Mouse (Mus musculus) heart, embryonic 15.5 days (tissue): ENCODE data around the gene Hey2. TPM values are rescaled to one million over a fixed set of nuclear protein-coding genes. Genes with fewer than 3 reads are reported as not detected.

ENCODE experiments used
- ATAC-seq: fragments of 200-750 bp; cut with Nextera tagmentation; replicated peaks from 2 replicates; pipeline ENCODE4 v1.8.0; 2017; ENCODE audit warnings: low read depth, moderate TSS enrichment; ENCODE audit not compliant: insufficient number of reproducible peaks, insufficient read depth, low FRiP score
- H3K27ac ChIP-seq: fragments of 300-500 bp; sonication (generic); 2 replicates; pipeline ENCODE4 v1.5.1; 2015; ENCODE audit warnings: mild to moderate bottlenecking, inconsistent platforms
- H3K27me3 ChIP-seq: fragments of 300-500 bp; sonication (generic); 2 replicates; pipeline ENCODE4 v1.6.1; 2015; ENCODE audit warnings: inconsistent platforms
- H3K36me3 ChIP-seq: fragments of 300-500 bp; sonication (generic); 2 replicates; pipeline ENCODE4 v1.6.1; 2015; ENCODE audit warnings: mild to moderate bottlenecking, inconsistent platforms
- H3K4me1 ChIP-seq: fragments of 300-500 bp; sonication (generic); replicated peaks from 2 replicates; pipeline ENCODE4 v1.6.1; 2015; ENCODE audit warnings: inconsistent platforms
- H3K4me2 ChIP-seq: fragments of 300-500 bp; sonication (generic); 2 replicates; pipeline ENCODE4 v1.6.1; 2015; ENCODE audit warnings: inconsistent platforms, mild to moderate bottlenecking, moderate library complexity
- H3K4me3 ChIP-seq: fragments of 300-500 bp; sonication (generic); 2 replicates; pipeline ENCODE4 v1.5.1; 2015; ENCODE audit warnings: mild to moderate bottlenecking, inconsistent platforms
- H3K9ac ChIP-seq: fragments of 300-500 bp; sonication (generic); 2 replicates; pipeline ENCODE4 v1.6.1; 2015; ENCODE audit warnings: mild to moderate bottlenecking, inconsistent platforms
- H3K9me3 ChIP-seq: fragments of 300-500 bp; sonication (generic); replicated peaks from 2 replicates; pipeline ENCODE4 v1.6.1; 2016; ENCODE audit warnings: inconsistent platforms
- WGBS: fragments of 180-500 bp; shearing (Covaris S2); methylation state at CpG from one replicate; pipeline ENCODE4 v1.1.7; 2015; ENCODE audit warnings: mixed read lengths; 5-methylcytosine and 5-hydroxymethylcytosine counted together
- polyA plus RNA-seq: library from polyadenylated mRNA; unstranded; fragments of >200 nt; fragmentation: Nextera tagmentation; extraction: Ambion mirVana; gene quantifications from 2 replicates; pipeline ENCODE4 v1.2.1, GENCODE M21; 2015

Hey2 gene
- 39.9 and 50.1 TPM in 2 replicates for polyA plus RNA-seq

GRCm38 (mm10) chr10:30842643-30843437, at the start of gene Hey2:
Hey2 (minus strand) TSS chr10:30842801.
- H3K4me2 ChIP-seq = peak within 1 kb of the TSS; percentile 87
- H3K36me3 ChIP-seq = no peaks in the 10 kb centered on the region
- no peaks in the 10 kb centered on the region for H3K9me3 ChIP-seq
- peak within 1 kb of the TSS; percentile 77 for H3K9ac ChIP-seq
- H3K27me3 ChIP-seq = peaks cover 7% of the 10 kb centered on the region; the same call in 1 of the 2 replicates
- ATAC-seq = peak; percentile 96
- peak within 1 kb of the TSS; percentile 92 for H3K27ac ChIP-seq
- whole genome bisulfite sequencing = under 1% methylated on average over 65 of the region's 70 CpGs
- peaks cover 18% of the 10 kb centered on the region for H3K4me1 ChIP-seq
- peak within 1 kb of the TSS; percentile 75 for H3K4me3 ChIP-seq

- Histone ChIP-seq H3K27ac (no peak overlapping the region), H3K4me3 (no peak overlapping the region), H3K9ac (no peak overlapping the region), H3K27me3 (no peaks in the 10 kb centered on the region), H3K9me3 (no peaks in the 10 kb centered on the region), H3K4me1 (peaks cover 7% of the 10 kb centered on the region), H3K4me2 (no peak overlapping the region), H3K36me3 (no peaks in the 10 kb centered on the region)
- 41% methylated on average over 4 of the region's 4 CpGs for WGBS
- ATAC-seq = no peak
Measured at GRCm38 (mm10) chr10:30883085-30883760, 40.6 kb upstream of the Hey2 start.

- ATAC-seq = no peak
- Histone ChIP-seq H3K9ac (no peak overlapping the region), H3K4me2 (no peak overlapping the region), H3K9me3 (no peaks in the 10 kb centered on the region), H3K4me3 (no peak overlapping the region), H3K27ac (no peak overlapping the region), H3K27me3 (no peaks in the 10 kb centered on the region), H3K4me1 (peaks cover 7% of the 10 kb centered on the region), H3K36me3 (no peaks in the 10 kb centered on the region)
- 89% methylated on average over 10 of the region's 10 CpGs for WGBS
Measured at GRCm38 (mm10) chr10:30881109-30881508, 38.5 kb upstream of the Hey2 start.

- Histone ChIP-seq H3K27ac (peak overlapping the region; percentile 92), H3K27me3 (peaks cover 7% of the 10 kb centered on the region; the same call in 1 of the 2 replicates), H3K9ac (no peak overlapping the region), H3K4me3 (peak overlapping the region; percentile 2; the same call in 1 of the 2 replicates), H3K36me3 (no peaks in the 10 kb centered on the region), H3K4me2 (peak overlapping the region; percentile 87), H3K9me3 (no peaks in the 10 kb centered on the region), H3K4me1 (peaks cover 16% of the 10 kb centered on the region)
- ATAC-seq = no peak
- WGBS = 33% methylated on average over 13 of the region's 13 CpGs
Measured at GRCm38 (mm10) chr10:30845101-30845825, 2.7 kb upstream of the Hey2 start.

- Histone ChIP-seq H3K4me2 (peak overlapping the region; percentile 87), H3K36me3 (no peaks in the 10 kb centered on the region), H3K27ac (peak overlapping the region; percentile 92), H3K9ac (peak overlapping the region; percentile 52), H3K9me3 (no peaks in the 10 kb centered on the region), H3K4me3 (peak overlapping the region; percentile 75), H3K4me1 (peaks cover 16% of the 10 kb centered on the region), H3K27me3 (peaks cover 7% of the 10 kb centered on the region; the same call in 1 of the 2 replicates)
- no peak; the same call in 1 of the 2 replicates for ATAC-seq
- WGBS = 8% methylated on average over 30 of the region's 30 CpGs
Measured at GRCm38 (mm10) chr10:30844191-30845010, 1.8 kb upstream of the Hey2 start.

GRCm38 (mm10) chr10:30843438-30844190, 1.0 kb upstream of the Hey2 start:
- Histone ChIP-seq H3K9me3 (no peaks in the 10 kb centered on the region), H3K4me1 (peaks cover 16% of the 10 kb centered on the region), H3K9ac (peak overlapping the region; percentile 52), H3K27ac (peak overlapping the region; percentile 92), H3K36me3 (no peaks in the 10 kb centered on the region), H3K4me2 (peak overlapping the region; percentile 87), H3K4me3 (peak overlapping the region; percentile 75), H3K27me3 (peaks cover 7% of the 10 kb centered on the region; the same call in 1 of the 2 replicates)
- WGBS = 1% methylated on average over 21 of the region's 21 CpGs
- ATAC-seq = no peak

GRCm38 (mm10) chr10:30842228-30842627, 373 bp downstream of the Hey2 start:
- H3K9me3 ChIP-seq = no peaks in the 10 kb centered on the region
- peak overlapping the region; percentile 77 for H3K9ac ChIP-seq
- H3K4me1 ChIP-seq = peaks cover 18% of the 10 kb centered on the region
- ATAC-seq = peak; percentile 48
- peak overlapping the region; percentile 75 for H3K4me3 ChIP-seq
- 0% methylated on average over 29 of the region's 29 CpGs for WGBS
- peaks cover 1% of the 10 kb centered on the region; the same call in 1 of the 2 replicates for H3K36me3 ChIP-seq
- peaks cover 7% of the 10 kb centered on the region; the same call in 1 of the 2 replicates for H3K27me3 ChIP-seq
- H3K27ac ChIP-seq = peak overlapping the region; percentile 92
- H3K4me2 ChIP-seq = peak overlapping the region; percentile 87

- ATAC-seq = no peak
- H3K4me2 ChIP-seq = peak overlapping the region; percentile 87
- H3K4me1 ChIP-seq = peaks cover 21% of the 10 kb centered on the region
- 55% methylated on average over 5 of the region's 5 CpGs for WGBS
- H3K9me3 ChIP-seq = no peaks in the 10 kb centered on the region
- H3K27ac ChIP-seq = peak overlapping the region; percentile 92
- H3K4me3 ChIP-seq = peak overlapping the region; percentile 75
- H3K27me3 ChIP-seq = 0 out of 2 replicates have a peak, but pooled peaks cover 7% of the 10 kb centered on the region
- H3K36me3 ChIP-seq = peaks cover 14% of the 10 kb centered on the region
- H3K9ac ChIP-seq = peak overlapping the region; percentile 77
Measured at GRCm38 (mm10) chr10:30840824-30841223, 1.8 kb downstream of the Hey2 start.

GRCm38 (mm10) chr10:30838188-30838587, 4.4 kb downstream of the Hey2 start:
- H3K4me1 ChIP-seq = peaks cover 13% of the 10 kb centered on the region
- H3K36me3 ChIP-seq = peaks cover 37% of the 10 kb centered on the region
- no peaks in the 10 kb centered on the region for H3K27me3 ChIP-seq
- 5% methylated on average over 1 of the region's 1 CpGs for WGBS
- peak overlapping the region; percentile 44; the same call in 1 of the 2 replicates for H3K9ac ChIP-seq
- H3K9me3 ChIP-seq = no peaks in the 10 kb centered on the region
- H3K27ac ChIP-seq = peak overlapping the region; percentile 75
- H3K4me2 ChIP-seq = peak overlapping the region; percentile 58
- H3K4me3 ChIP-seq = peak overlapping the region; percentile 35
- no peak for ATAC-seq

GRCm38 (mm10) chr10:30825049-30825448, 17.6 kb downstream of the Hey2 start:
- WGBS = 0% methylated on average over 1 of the region's 1 CpGs
- Histone ChIP-seq H3K27me3 (no peaks in the 10 kb centered on the region), H3K9ac (no peak overlapping the region), H3K4me1 (no peaks in the 10 kb centered on the region), H3K4me3 (no peak overlapping the region), H3K27ac (no peak overlapping the region), H3K36me3 (no peaks in the 10 kb centered on the region), H3K9me3 (no peaks in the 10 kb centered on the region), H3K4me2 (no peak overlapping the region)
- no peak for ATAC-seq
